Mouse (Mus musculus) frontal cortex, postnatal 14 days (tissue): ENCODE results near the gene Ackr3.

Experiments
- DNase-seq, 2 experiments: peaks; one replicate each; pipeline ENCODE4 v3.0.0; 2022; ENCODE audit warnings: low spot score in 2 of 2

Gene Ackr3

GRCm38 (mm10) chr1:90228323-90228697 is 24.5 kb downstream of the Ackr3 start:
- no peak for DNase-seq

GRCm38 (mm10) chr1:90230611-90231010 is 26.8 kb downstream of the Ackr3 start:
- DNase-seq = no peak

- no peak for DNase-seq
Measured at GRCm38 (mm10) chr1:90231591-90232490, 28.1 kb downstream of the Ackr3 start.

- DNase-seq = no peak
Measured at GRCm38 (mm10) chr1:90232491-90232885, 28.7 kb downstream of the Ackr3 start.

GRCm38 (mm10) chr1:90234620-90235054 is 30.9 kb downstream of the Ackr3 start:
- DNase-seq = no peak

- DNase-seq = no peak
Measured at GRCm38 (mm10) chr1:90236640-90237039, 32.9 kb downstream of the Ackr3 start.

GRCm38 (mm10) chr1:90238095-90238888 is 34.5 kb downstream of the Ackr3 start:
- no peak for DNase-seq

DNA sequence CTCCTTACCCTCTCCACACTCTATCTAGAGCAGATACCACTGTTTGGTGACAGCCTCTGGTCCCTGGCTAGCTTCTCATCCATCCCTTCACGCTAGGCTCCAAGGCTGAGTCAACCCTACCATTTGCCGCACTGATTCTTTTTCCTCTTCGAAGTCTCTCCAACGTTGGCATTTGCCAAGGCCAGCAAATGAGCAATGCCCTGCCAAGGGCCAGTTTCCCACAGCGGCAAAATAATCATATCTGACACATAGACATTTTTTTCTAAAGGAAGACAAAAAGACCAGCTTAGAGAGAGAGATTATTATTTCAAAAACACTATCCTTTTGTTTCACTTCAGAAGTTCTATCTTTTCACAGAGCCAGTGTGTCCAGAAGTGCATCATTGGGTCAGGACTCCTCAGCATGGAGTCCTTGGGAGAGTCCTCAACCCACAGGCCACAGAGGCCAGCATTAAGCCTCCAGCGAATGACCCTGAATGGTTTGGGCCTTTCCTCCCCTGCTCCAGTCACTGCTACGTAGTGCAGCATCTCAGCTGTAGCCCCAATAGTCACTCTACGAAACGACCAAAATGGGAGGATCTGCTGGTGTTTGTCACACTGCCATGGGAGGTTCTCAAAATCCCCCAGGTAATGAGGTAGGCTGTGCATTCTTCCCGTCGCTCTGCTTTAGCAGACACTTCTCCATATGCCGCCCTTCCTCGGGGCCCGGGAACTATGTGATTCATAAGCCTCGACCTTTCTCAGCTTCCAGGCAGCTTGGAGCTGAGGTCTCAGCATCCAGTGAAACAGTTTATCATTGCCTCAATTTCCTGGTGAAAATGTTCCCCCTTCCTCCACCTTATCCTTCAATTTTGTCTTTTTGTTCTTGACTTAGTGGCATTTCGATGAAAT is 35.8 kb downstream of the Ackr3 start:
- no peak for DNase-seq

- no peak for DNase-seq
Measured at GRCm38 (mm10) chr1:90240287-90240686, 36.5 kb downstream of the Ackr3 start.

GRCm38 (mm10) chr1:90242444-90242989 is 38.7 kb downstream of the Ackr3 start:
- DNase-seq = no peak

DNA sequence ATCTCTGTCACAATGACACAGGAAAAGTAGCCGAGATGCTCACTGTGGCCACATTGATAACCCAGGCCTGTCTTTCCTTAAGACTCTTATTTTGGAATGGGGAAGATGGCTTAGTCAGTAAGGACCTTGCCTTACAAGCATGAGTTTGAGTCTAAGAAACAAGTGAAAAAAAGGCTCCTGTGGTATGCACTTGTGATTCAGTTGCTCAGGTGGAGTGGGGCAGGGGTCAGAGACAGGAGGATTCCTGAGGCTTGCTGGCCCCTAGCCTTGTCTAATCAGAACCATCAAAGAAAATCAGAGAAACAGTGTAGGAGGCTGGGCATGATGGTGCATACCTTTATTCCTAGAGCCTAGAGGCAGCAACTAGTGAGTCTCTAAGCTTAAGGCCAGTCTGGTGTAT is 40.8 kb downstream of the Ackr3 start:
- no peak for DNase-seq

DNA sequence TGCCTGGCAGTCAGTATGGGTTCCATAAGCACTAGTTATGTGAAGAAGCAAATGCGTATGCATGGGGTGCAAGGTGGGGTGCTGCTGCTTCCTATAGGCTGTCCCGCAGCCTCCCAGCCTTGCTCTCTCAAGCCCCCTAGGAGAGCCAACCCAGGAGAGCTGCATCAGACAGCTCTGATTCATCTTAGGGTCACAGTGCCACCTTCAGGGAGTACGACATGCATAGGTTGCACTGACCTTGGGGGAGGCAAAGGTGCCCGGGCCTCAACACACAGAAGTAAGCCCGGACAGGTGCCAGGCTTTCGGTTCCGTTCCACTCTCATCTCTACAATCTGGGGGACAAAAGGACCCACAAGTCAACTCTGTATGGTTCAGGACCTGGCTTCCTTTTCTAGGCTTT is 41.8 kb downstream of the Ackr3 start:
- no peak for DNase-seq

- no peak for DNase-seq
Measured at GRCm38 (mm10) chr1:90246035-90246434, 42.3 kb downstream of the Ackr3 start.

DNA sequence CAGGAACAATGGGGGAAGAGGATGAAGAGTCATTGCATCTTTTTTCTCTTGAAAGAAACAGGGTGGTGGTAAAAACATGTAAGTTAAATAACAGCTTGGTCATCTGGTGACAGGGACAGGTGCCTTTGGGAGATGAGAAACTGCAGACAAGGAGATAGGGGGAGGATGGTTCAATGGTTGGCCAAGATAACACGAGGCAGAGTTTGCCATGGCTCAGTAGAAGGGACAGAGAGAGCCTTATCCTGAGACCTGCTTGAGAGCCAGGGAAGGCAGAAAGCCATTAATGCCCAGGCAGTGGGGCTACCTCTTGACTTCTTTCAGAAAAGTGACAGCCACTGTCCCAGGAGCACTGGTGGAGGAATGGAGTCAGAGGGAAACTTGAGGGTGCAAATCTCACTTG is 43.0 kb downstream of the Ackr3 start:
- DNase-seq = no peak

DNA sequence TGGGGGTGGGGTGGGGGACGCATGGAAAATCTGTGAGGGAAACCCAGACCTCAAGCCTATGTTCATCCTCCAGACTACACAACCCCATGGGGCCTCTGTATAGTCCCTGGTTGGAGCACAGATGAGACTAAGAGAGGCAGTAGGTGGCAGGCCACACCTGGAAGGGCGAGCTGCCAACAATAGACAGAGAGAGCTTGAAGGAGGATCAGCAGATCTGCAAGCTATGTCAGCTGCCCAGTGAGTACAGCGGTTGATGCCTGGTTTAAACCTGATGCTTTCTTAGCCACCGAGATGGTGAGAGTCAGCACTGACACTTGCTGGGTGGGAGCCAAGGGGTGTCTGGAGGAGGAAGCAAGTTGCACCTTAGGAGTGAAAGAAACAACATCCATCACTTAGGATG is 43.5 kb downstream of the Ackr3 start:
- no peak for DNase-seq

DNA sequence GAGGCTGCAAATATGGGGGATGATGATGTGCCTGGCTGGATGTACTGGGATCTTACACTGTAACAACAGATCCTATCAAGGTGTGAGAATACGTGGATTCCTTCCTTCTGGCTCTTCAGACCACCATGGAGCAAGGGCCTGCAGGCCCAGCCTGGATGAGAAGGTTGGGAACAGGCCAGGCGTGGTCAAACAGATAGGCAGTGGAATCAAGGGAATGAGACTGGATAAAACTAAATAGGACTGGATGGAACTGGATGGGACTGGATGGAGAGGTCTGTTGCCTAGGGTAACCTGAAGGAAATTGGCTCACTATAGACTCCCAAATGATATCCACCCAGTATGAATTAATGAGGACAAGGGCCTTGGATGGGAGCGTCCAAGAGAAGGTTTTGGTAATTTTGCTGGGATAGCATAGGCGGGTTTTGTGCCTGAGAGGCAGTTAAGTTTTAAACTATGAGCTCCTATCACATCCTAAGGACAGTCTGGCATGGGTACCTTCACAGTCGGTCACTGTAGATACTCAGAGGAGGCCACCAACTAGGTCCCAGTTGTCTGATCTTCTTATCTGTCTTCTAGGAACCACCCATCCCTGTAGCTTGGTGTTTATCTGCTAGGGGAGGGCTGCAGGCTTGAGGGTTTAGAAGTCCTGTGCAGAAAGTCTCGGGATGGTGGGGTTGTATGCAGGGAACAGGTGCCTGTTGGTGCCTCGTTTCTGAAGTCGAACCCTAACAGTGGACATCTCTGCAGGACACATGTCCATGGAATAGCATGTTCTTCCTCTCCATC is 44.2 kb downstream of the Ackr3 start:
- DNase-seq = no peak

- DNase-seq = no peak
Measured at GRCm38 (mm10) chr1:90248966-90249735, 45.4 kb downstream of the Ackr3 start.

GRCm38 (mm10) chr1:90250419-90250818 is 46.6 kb downstream of the Ackr3 start:
- DNase-seq = no peak

DNA sequence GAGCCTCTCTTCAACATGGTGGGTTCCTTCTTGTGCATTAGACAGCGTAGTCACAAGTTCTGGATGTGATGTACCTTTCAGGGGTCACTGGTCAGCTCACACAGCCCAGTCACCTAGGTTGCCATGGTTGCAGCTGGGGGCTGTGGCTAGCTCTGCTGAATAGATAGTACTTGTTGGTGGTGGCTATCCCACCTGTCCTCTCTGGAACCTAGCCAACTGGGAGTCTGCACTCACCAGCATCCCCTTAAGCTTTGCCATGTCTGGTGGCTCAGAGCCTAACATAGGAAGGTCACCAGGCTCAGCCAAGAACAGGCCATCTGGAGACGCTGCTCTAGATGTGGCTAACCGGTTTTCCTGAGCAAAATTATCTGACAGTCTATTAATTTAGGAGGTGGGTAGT is 47.4 kb downstream of the Ackr3 start:
- no peak for DNase-seq

GRCm38 (mm10) chr1:90253465-90253864 is 49.7 kb downstream of the Ackr3 start:
- no peak for DNase-seq
